Mouse (Mus musculus): ENCODE data around the gene Cebpb. TPM values are rescaled to one million over a fixed set of nuclear protein-coding genes. Genes with fewer than 3 reads are reported as not detected.

Cebpb gene
- total and polyA plus RNA-seq, 3 experiments = 9.9 to 10.7 TPM; not detected in 1

- peak in 1 of 2 experiments; percentile 58; a peak in 3 of 4 replicates for TF ChIP-seq POLR2A (IDR thresholded peaks at IDR 0.05; ENCODE audit: control insufficient read depth in 1 of 2, insufficient read depth in 1 of 2, low read depth in 1 of 2, low read length in 2 of 2, poor library complexity in 1 of 2)
- no peak for TF ChIP-seq ZKSCAN1 (IDR thresholded peaks at IDR 0.05; ENCODE audit: low read depth, low read length)
- 0 out of 2 replicates have a peak, but pooled peaks have one; percentile 8 for TF ChIP-seq MAFK (IDR thresholded peaks at IDR 0.05; ENCODE audit: borderline replicate concordance, low read depth, low read length)
- TF ChIP-seq USF2 (IDR thresholded peaks at IDR 0.05; ENCODE audit: borderline replicate concordance in 1 of 2, insufficient read depth in 1 of 2, low read depth in 1 of 2, low read length in 2 of 2) = no peak
- peak; percentile 68 for TF ChIP-seq HCFC1 (IDR thresholded peaks at IDR 0.05; ENCODE audit: low read depth, low read length)
- TF ChIP-seq ZC3H11A (IDR thresholded peaks at IDR 0.05; ENCODE audit: low read depth, low read length) = no peak
- peak; percentile 97 for TF ChIP-seq MXI1 (IDR thresholded peaks at IDR 0.05; ENCODE audit: low read depth, low read length)
- TF ChIP-seq KAT2A (conservative IDR thresholded peaks at IDR 0.05; ENCODE audit: low read depth, low read length) = peak; percentile 53; the same call in 1 of the 2 replicates
- no peak for TF ChIP-seq POLR2AphosphoS5 (IDR thresholded peaks at IDR 0.05; ENCODE audit: borderline replicate concordance, low read depth, low read length)
- TF ChIP-seq RCOR1 (IDR thresholded peaks at IDR 0.05; ENCODE audit: low read depth, low read length) = 0 out of 2 replicates have a peak, but pooled peaks have one; percentile 7
These were observed 945 bp downstream of the Cebpb start, which contains the start of gene Tmem189 (continued) for GRCm38 (mm10) chr2:167689501-167690218.

GRCm38 (mm10) chr2:167690219-167690961, 1.7 kb downstream of the Cebpb start:
- H3K27ac ChIP-seq (ENCODE audit: control insufficient read depth, low read depth, low read length) = peak overlapping the region; percentile 77
- H3K9me3 ChIP-seq (replicated peaks; ENCODE audit: insufficient read depth, low read length) = no peaks in the 10 kb centered on the region
- H3K27me3 ChIP-seq (ENCODE audit: control insufficient read depth in 1 of 2, insufficient read depth in 2 of 2, low read length in 2 of 2) = no peaks in the 10 kb centered on the region
- peaks cover 11 to 27% of the 10 kb centered on the region in 2 experiments for H3K4me1 ChIP-seq (ENCODE audit: control insufficient read depth in 1 of 2, insufficient read depth in 2 of 2, low read length in 2 of 2)
- DNase-seq (ENCODE audit: low read depth, low spot score) = peak; percentile 61
- peaks cover 2 to 19% of the 10 kb centered on the region in 2 experiments; a peak in 3 of 4 replicates for H3K36me3 ChIP-seq (ENCODE audit: control insufficient read depth in 1 of 2, insufficient read depth in 2 of 2, low read length in 2 of 2)
- TF ChIP-seq POLR2AphosphoS2 (IDR thresholded peaks at IDR 0.05; ENCODE audit: low read length) (peak; percentile 41; the same call in 1 of the 2 replicates), POLR2A (IDR thresholded peaks at IDR 0.05; ENCODE audit: control insufficient read depth in 1 of 2, insufficient read depth in 1 of 2, low read depth in 1 of 2, low read length in 2 of 2, poor library complexity in 1 of 2) (0 out of 4 replicates have a peak, but pooled peaks of 1 of the 2 experiments have one; percentile 12), ZKSCAN1 (IDR thresholded peaks at IDR 0.05; ENCODE audit: low read depth, low read length) (no peak), SIN3A (IDR thresholded peaks at IDR 0.05; ENCODE audit: low read length) (peak; percentile 72; the same call in 1 of the 2 replicates), ELF1 (IDR thresholded peaks at IDR 0.05; ENCODE audit: low read depth, low read length) (peak; percentile 6; the same call in 1 of the 2 replicates)
- H3K4me3 ChIP-seq (ENCODE audit: control insufficient read depth in 1 of 2, insufficient read depth in 1 of 2, low read depth in 2 of 2, low read length in 2 of 2) = peak overlapping the region; percentile 73 to 96
- H3K79me2 ChIP-seq (ENCODE audit: control insufficient read depth, insufficient read depth, low read length, poor library complexity) = peaks cover 30% of the 10 kb centered on the region
- H3K9ac ChIP-seq (ENCODE audit: control insufficient read depth, low read depth, low read length, poor library complexity, severe bottlenecking) = peak overlapping the region; percentile 82

DNA sequence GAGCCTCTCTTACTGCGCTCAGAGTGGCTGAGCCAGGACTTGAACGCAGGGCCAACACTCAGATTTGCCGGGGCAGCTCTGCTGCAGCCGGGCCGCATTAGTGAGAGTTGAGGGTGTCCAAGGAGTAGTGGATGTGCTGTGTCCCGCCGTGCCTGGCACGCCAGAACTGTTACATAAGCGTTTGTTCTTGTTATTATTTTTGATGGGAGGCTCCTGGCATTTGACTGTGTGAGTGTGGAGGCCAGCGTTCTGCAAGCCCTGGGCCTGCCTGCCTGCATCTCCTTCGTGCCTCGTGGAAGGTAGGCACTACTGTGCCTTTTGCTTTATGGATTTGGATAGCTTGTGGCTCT, 2.2 kb downstream of the Cebpb start:
- H3K27ac ChIP-seq (ENCODE audit: control insufficient read depth, low read depth, low read length) = peak overlapping the region; percentile 24
- peaks cover 2 to 19% of the 10 kb centered on the region in 2 experiments; a peak in 3 of 4 replicates for H3K36me3 ChIP-seq (ENCODE audit: control insufficient read depth in 1 of 2, insufficient read depth in 2 of 2, low read length in 2 of 2)
- no peak for DNase-seq (ENCODE audit: low read depth, low spot score)
- H3K9me3 ChIP-seq (replicated peaks; ENCODE audit: insufficient read depth, low read length) = no peaks in the 10 kb centered on the region
- peaks cover 11 to 27% of the 10 kb centered on the region in 2 experiments for H3K4me1 ChIP-seq (ENCODE audit: control insufficient read depth in 1 of 2, insufficient read depth in 2 of 2, low read length in 2 of 2)
- H3K9ac ChIP-seq (ENCODE audit: control insufficient read depth, low read depth, low read length, poor library complexity, severe bottlenecking) = peak overlapping the region; percentile 82
- H3K79me2 ChIP-seq (ENCODE audit: control insufficient read depth, insufficient read depth, low read length, poor library complexity) = peaks cover 30% of the 10 kb centered on the region
- peak overlapping the region; percentile 73 to 96 for H3K4me3 ChIP-seq (ENCODE audit: control insufficient read depth in 1 of 2, insufficient read depth in 1 of 2, low read depth in 2 of 2, low read length in 2 of 2)
- no peaks in the 10 kb centered on the region for H3K27me3 ChIP-seq (ENCODE audit: control insufficient read depth in 1 of 2, insufficient read depth in 2 of 2, low read length in 2 of 2)
- no peak for TF ChIP-seq ZNF384 (IDR thresholded peaks at IDR 0.05; ENCODE audit: low read depth, low read length)
- TF ChIP-seq TCF12 (IDR thresholded peaks at IDR 0.05; ENCODE audit: low read depth, low read length) = no peak
- no peak for TF ChIP-seq E2F4 (IDR thresholded peaks at IDR 0.05; ENCODE audit: borderline replicate concordance, low read depth, low read length)
- no peak for TF ChIP-seq POLR2A (IDR thresholded peaks at IDR 0.05; ENCODE audit: control insufficient read depth in 1 of 2, insufficient read depth in 1 of 2, low read depth in 1 of 2, low read length in 2 of 2, poor library complexity in 1 of 2)
- TF ChIP-seq CTCF (IDR thresholded peaks at IDR 0.05 in 2 of 3, conservative IDR thresholded peaks at IDR 0.05 in 1 of 3; ENCODE audit: control insufficient read depth in 1 of 3, insufficient read depth in 1 of 3, low read depth in 2 of 3, low read length in 3 of 3, poor library complexity in 1 of 3, severe bottlenecking in 1 of 3) = no peak
- TF ChIP-seq CHD2 (IDR thresholded peaks at IDR 0.05; ENCODE audit: low read length) = no peak
- TF ChIP-seq RCOR1 (IDR thresholded peaks at IDR 0.05; ENCODE audit: low read depth, low read length) = no peak
- TF ChIP-seq KAT2A (conservative IDR thresholded peaks at IDR 0.05; ENCODE audit: low read depth, low read length) = no peak
- TF ChIP-seq JUND (IDR thresholded peaks at IDR 0.05; ENCODE audit: low read depth, low read length) = no peak
- TF ChIP-seq MXI1 (IDR thresholded peaks at IDR 0.05; ENCODE audit: low read depth, low read length) = no peak
- TF ChIP-seq CHD1 (IDR thresholded peaks at IDR 0.05; ENCODE audit: low read depth, low read length) = no peak
- TF ChIP-seq ELF1 (IDR thresholded peaks at IDR 0.05; ENCODE audit: low read depth, low read length) = no peak
- no peak for TF ChIP-seq SMC3 (IDR thresholded peaks at IDR 0.05; ENCODE audit: low read depth, low read length)
- TF ChIP-seq USF2 (IDR thresholded peaks at IDR 0.05; ENCODE audit: borderline replicate concordance in 1 of 2, insufficient read depth in 1 of 2, low read depth in 1 of 2, low read length in 2 of 2) = no peak
- no peak for TF ChIP-seq NRF1 (IDR thresholded peaks at IDR 0.05; ENCODE audit: insufficient read depth, low read depth, low read length, poor library complexity, severe bottlenecking)
- no peak for TF ChIP-seq TAL1 (IDR thresholded peaks at IDR 0.05; ENCODE audit: low read length)

Data from MEL (cell line).